Mouse (Mus musculus) ES-E14 (cell line): ENCODE measurements at regions not wholly inside any gene's neighbourhood (a gene's known extent, or its start where the extent isn't known, plus 50 kb on each side); places are given as distances from the start of the nearest gene placed in this dataset.

Experiments
- DNase-seq: peaks from one replicate; pipeline ENCODE4 v3.0.0-alpha.2; 2013; ENCODE audit warnings: low read depth, low spot score
- H3K27ac ChIP-seq: 2 replicates; pipeline ENCODE4 v1.5.1; 2012; ENCODE audit warnings: low read depth, mild to moderate bottlenecking, low read length, moderate library complexity, mixed read lengths; ENCODE audit not compliant: poor library complexity, insufficient read depth, severe bottlenecking
- H3K36me3 ChIP-seq: 2 replicates; pipeline ENCODE4 v1.6.1; 2012; ENCODE audit warnings: mild to moderate bottlenecking, low read length, moderate library complexity, mixed read lengths; ENCODE audit not compliant: control insufficient read depth, poor library complexity, insufficient read depth, severe bottlenecking
- H3K4me1 ChIP-seq, 2 experiments: fragments of 150-350 bp in 1 of 2; sonication (generic) in 1 of 2; 2 replicates each; pipeline ENCODE4 v1.6.1; 2012; ENCODE audit warnings: low read length in 2 of 2, mild to moderate bottlenecking in 1 of 2, mixed read lengths in 1 of 2; ENCODE audit not compliant: control insufficient read depth in 2 of 2, insufficient read depth in 2 of 2, poor library complexity in 1 of 2
- H3K4me3 ChIP-seq, 2 experiments: fragments of 150-350 bp in 1 of 2; sonication (generic) in 1 of 2; 2 replicates each; pipeline ENCODE4 v1.5.1; 2012; ENCODE audit warnings: low read length in 2 of 2, low read depth in 1 of 2, mild to moderate bottlenecking in 1 of 2, mixed read lengths in 1 of 2; ENCODE audit not compliant: insufficient read depth in 1 of 2, poor library complexity in 1 of 2, severe bottlenecking in 1 of 2
- H3K9ac ChIP-seq: 2 replicates; pipeline ENCODE4 v1.6.1; 2012; ENCODE audit warnings: low read depth, mild to moderate bottlenecking, low read length, mixed read lengths; ENCODE audit not compliant: poor library complexity, insufficient read depth, severe bottlenecking
- H3K9me3 ChIP-seq: fragments of 150-350 bp; sonication (generic); 2 replicates; pipeline ENCODE4 v1.6.1; 2012; ENCODE audit warnings: low read depth, mild to moderate bottlenecking, low read length; ENCODE audit not compliant: control insufficient read depth, insufficient read depth
- CHD2 ChIP-seq: IDR thresholded peaks from 2 replicates; pipeline ENCODE4 v1.6.1; 2014; ENCODE audit warnings: mild to moderate bottlenecking, low read depth, low read length, inconsistent platforms
- HCFC1 ChIP-seq: IDR thresholded peaks from 2 replicates; pipeline ENCODE4 v1.6.1; 2012; ENCODE audit warnings: low read length, inconsistent platforms, borderline replicate concordance; ENCODE audit not compliant: insufficient read depth
- MAFK ChIP-seq: IDR thresholded peaks from 2 replicates; pipeline ENCODE4 v1.6.1; 2014; ENCODE audit warnings: mild to moderate bottlenecking, low read depth, low read length, inconsistent platforms; ENCODE audit not compliant: insufficient read depth
- ZC3H11A ChIP-seq: IDR thresholded peaks from 2 replicates; pipeline ENCODE4 v1.6.1; 2012; ENCODE audit warnings: low read depth, mild to moderate bottlenecking, inconsistent platforms, low read length, borderline replicate concordance
- ZNF384 ChIP-seq: IDR thresholded peaks from 2 replicates; pipeline ENCODE4 v1.6.1; 2012; ENCODE audit warnings: low read depth, low read length, inconsistent platforms
- in situ Hi-C, 2 experiments: fragments of 600-800 bp; cut with MboI; formaldehyde crosslinking; loops; one replicate each; pipeline ENCODE4 v1.15.1; 2025; ENCODE audit warnings: low sequenced_read_pairs in 2 of 2, inconsistent platforms in 1 of 2; ENCODE audit not compliant: unreplicated experiment in 2 of 2

DNA sequence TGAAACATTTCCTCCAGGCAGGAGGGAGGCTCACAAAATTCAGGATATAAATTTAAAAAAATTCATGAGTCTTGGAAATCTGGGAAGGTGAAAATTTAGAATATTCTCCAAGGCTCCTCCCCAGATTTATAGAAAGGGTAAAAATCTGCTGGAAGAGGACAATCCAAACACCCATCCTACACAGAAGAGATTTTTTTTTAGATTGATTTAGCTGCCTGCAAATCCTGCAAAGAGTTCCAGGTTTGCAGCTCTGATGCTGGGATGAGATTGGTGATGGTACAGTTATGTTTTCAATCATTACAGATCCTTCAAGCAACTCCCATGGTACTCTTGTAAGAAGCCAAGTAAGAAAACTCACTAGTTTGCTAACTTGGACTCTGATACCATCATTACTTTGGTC is 127.8 kb downstream of the Otor start:
- Histone ChIP-seq H3K36me3 (no peaks in the 10 kb centered on the region), H3K9ac (no peak overlapping the region), H3K4me1 (no peaks in the 10 kb centered on the region), H3K9me3 (no peaks in the 10 kb centered on the region), H3K27ac (no peak overlapping the region), H3K4me3 (no peak overlapping the region)
- no peak for DNase-seq
- no peak for TF ChIP-seq ZC3H11A
- TF ChIP-seq ZNF384: no peak
- no peak for TF ChIP-seq HCFC1
- no peak for TF ChIP-seq CHD2
- TF ChIP-seq MAFK: no peak
- in situ Hi-C loops: no loop called here

DNA sequence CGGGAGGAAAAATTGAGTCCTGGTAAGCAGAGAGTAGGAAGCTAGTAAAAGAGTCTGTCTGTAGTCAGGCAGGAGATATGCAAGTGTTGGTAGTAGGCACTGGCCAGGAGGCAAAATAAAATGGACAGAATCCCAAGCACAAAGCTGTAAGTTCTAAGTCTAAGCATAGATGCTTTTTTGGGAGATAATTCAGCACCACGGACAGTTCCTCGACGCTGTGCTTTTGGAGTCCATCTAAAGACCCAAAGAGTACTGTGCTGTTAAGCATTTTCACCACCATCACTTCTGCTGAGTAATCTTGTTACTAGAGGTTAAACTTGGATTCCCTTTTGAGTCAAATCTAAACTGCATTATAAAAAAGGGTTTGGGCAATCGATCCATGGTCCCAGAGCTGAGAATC is 128.9 kb downstream of the Otor start:
- no peak overlapping the region for H3K27ac ChIP-seq
- no peaks in the 10 kb centered on the region for H3K9me3 ChIP-seq
- in situ Hi-C loops: no loop called here
- H3K4me3 ChIP-seq: no peak overlapping the region
- peak; percentile 73 for DNase-seq
- no peaks in the 10 kb centered on the region for H3K4me1 ChIP-seq
- no peaks in the 10 kb centered on the region for H3K36me3 ChIP-seq
- TF ChIP-seq ZNF384 (no peak; the same call in 1 of the 2 replicates), MAFK (no peak), ZC3H11A (no peak), CHD2 (no peak), HCFC1 (no peak)
- H3K9ac ChIP-seq: no peak overlapping the region

DNA sequence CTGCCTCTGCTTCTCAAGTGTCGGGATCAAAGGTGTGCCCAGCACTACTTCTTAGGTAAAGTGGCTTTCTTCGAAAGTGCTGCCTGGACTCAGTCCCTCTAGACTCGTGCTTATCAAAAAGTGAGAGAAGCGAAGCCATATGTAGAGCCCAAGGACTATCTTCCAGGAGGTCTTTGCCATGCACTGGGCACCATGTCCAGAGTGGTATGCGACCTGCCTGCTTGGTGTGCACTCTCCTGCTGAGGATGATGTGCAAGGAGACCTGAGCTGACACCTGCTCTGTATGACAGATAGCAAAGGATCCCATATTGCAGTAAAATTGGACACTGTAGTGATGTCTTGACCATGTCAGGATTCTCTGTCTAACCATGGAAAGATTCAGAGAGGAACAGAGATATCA is 139.0 kb downstream of the Otor start:
- Histone ChIP-seq H3K4me3 (no peak overlapping the region), H3K27ac (no peak overlapping the region), H3K36me3 (no peaks in the 10 kb centered on the region), H3K9me3 (no peaks in the 10 kb centered on the region), H3K4me1 (no peaks in the 10 kb centered on the region), H3K9ac (no peak overlapping the region)
- TF ChIP-seq ZC3H11A: no peak
- no peak for TF ChIP-seq HCFC1
- no peak for TF ChIP-seq CHD2
- TF ChIP-seq ZNF384: no peak
- no peak for TF ChIP-seq MAFK
- in situ Hi-C loops: no loop called here
- DNase-seq: no peak

DNA sequence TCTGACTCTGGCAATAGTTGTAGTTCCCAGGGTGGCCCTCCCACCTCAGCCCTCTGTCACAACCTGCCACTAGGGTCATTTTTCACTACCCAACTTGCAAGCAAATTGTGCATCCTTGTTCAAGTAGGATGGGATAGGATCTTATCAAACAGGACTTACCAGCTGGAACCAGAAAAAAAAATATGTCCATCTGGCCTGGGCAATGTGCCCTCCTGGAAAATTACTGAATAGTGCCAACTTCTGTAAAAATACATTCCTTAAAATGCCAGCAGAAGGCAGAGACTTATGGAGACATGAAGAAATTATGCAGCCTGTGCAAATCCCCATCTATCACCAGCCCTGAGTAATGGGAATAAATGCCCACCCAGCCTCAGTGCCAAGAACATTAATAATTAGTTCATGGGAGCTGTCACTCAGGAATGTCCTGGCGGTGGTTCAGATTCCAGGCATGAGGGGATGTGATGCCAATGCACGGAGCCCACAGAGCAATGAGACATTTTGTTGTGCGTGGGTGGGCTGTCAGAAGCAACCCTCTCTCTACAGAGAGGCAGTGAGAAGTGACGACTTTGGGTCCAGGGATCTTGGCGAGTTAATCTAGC is 139.6 kb downstream of the Otor start:
- H3K36me3 ChIP-seq: no peaks in the 10 kb centered on the region
- TF ChIP-seq MAFK (no peak), CHD2 (no peak), HCFC1 (no peak), ZNF384 (no peak), ZC3H11A (no peak)
- in situ Hi-C loops: no loop called here
- H3K9ac ChIP-seq: no peak overlapping the region
- no peaks in the 10 kb centered on the region for H3K9me3 ChIP-seq
- no peak overlapping the region for H3K27ac ChIP-seq
- no peak overlapping the region for H3K4me3 ChIP-seq
- no peaks in the 10 kb centered on the region for H3K4me1 ChIP-seq
- DNase-seq: no peak

DNA sequence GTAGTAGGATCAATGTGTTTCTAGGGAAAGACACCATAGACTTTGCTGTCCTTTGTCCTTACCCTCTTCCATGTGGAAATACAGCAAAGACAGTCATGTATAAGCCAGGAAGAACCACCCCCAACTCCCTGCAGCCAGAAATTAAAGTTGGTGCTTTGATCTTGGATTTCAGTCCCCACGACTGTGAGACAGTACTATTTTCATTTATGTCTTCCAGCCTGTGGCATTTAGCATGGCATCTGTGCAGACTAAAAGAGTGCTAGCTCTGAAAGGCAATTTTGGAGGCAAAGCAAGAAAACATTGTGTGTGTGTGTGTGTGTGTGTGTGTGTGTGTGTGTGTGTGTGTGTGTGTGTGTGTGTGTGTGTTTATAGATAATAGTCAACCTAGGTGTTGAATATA is 144.1 kb downstream of the Otor start:
- Histone ChIP-seq H3K4me1 (no peaks in the 10 kb centered on the region), H3K9me3 (no peaks in the 10 kb centered on the region), H3K9ac (no peak overlapping the region), H3K36me3 (no peaks in the 10 kb centered on the region), H3K27ac (no peak overlapping the region), H3K4me3 (no peak overlapping the region)
- in situ Hi-C loops: no loop called here
- TF ChIP-seq CHD2: no peak
- no peak for TF ChIP-seq ZNF384
- no peak for TF ChIP-seq HCFC1
- no peak for TF ChIP-seq ZC3H11A
- TF ChIP-seq MAFK: no peak
- no peak for DNase-seq
